Mouse (Mus musculus) spleen, postnatal 4 days (tissue): ENCODE measurements around the gene Dok3.

Experiments used
- DNase-seq, 2 experiments: peaks; one replicate each; pipeline ENCODE4 v3.0.0; 2022; ENCODE audit warnings: low spot score in 2 of 2

Dok3 gene

DNA sequence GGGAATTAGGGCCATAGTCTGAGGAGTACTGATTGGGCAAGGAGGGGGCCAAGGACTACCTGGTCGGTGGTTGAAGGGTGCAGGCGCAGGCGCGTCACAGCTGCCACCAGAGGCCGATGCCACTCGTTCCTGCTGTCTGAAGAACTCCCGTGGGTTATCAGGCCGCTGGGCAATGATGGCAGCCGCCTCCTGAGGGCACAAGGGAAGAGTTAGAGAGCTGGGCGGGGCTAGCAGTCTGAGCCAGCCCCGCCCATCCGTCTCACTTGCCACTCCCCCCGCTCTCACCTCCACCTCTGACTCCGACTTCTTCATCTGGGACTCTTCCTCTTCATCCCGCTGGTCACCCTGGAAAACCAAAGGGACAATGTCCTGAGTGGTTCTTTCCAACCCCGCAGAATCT, 51.6 kb downstream of the Dok3 start:
- DNase-seq, result no peak

DNA sequence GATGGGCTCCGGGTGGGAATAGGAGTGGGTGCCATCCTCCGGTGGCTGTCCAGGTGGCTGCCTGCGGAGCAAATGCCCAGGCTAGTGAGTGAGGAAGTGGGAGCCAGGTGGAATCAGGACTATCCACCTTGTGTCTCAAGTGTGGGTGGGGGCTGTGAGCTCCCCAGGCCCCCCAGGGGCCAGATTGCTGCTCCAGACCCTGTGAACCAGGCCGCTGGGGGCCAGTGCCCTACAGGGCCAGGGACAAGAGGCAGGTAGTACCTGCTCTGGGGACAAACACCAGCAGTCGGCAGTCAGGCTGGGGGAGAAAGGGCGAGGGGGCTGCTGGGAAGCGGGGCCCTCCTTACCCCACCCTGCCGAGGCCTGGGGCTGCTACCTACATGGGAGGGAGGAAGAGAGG, 52.8 kb downstream of the Dok3 start:
- DNase-seq, result no peak

DNA sequence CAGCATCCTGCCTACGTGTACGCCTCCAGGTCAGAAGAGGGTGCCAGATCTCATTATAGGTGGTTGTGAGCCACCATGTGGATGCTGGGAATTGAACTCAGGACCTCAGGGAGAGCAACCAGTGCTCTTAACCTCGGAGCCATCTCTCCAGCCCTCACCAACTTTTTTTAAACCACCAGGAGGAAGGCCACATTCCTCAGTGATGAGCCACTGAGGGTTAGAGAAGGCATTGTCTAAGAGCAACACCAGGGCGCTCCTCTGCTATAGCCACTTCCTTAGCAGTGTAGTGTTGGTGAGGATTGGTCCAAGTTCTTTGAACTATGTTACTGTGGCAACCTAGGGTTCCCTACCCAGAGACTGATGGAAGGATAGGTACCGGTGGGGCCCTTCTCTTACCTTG, 53.3 kb downstream of the Dok3 start:
- DNase-seq, result no peak

DNA sequence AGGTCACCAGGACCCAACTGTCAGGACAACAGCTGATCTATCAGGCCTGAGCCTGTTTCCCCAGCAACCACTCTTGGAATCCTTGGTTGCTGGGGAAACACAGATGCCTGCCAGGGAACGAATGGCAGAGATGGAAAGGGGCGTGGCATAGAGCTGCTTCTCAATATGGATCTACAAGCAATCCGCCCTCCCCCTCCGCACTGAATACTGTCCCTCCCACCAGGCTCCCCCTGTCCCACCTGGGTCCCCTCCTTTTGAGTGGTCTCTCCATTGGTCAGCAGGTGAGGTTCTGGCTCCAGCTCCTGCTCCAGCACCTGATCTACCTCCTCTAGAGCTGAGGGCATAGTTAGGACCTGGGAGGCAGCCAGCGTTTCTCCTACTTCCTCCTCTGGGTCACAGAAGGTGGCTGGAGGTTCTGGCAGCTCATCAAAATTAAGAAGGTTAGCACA, 54.5 kb downstream of the Dok3 start:
- no peak for DNase-seq

DNA sequence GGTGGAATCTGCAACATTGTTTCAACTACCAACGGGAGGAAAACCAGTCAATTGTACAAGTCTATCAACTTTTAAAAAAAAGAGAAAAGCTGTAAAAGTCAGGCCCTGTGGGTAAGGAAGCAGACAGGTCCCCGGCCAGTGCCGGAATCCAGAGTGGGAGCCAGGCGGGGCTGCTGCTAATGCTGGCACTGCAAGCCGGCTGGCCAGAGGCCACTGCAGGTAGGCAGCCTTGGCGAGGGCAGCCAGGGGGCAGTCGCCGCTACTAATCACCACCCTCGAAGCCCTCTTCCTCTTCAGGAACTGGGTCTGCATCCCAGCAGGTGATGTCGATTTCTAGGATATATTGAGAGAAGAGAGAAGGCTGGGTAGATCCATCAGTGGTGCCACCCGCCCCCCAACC, 55.1 kb downstream of the Dok3 start:
- DNase-seq, result no peak
